Comparison of ENCODE assay signal across 25 mouse cellular contexts in the genomic region with DNA sequence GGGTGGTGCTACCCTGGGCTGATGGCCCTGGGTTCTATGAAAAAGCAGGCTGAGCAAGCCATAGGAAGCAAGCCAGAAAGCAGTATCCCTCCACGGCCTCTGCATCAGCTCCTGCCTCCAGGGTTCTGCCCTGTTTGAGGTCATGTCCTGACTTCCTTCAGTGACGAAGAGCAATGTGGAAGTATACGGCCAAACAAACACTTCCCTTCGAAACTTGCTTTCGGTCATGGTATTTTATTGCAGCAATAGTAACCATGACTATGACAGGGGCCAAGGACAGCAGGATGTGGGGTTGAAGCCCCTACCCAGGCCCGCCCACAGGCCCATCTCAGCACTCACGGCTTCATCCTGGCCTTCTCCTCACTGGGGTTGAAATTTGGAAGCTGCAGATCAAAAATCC.
"Had no signal": no experiment of that assay in that cellular context is flagged by ENCODE, and none has a peak within 500 bp of the region (broad histone marks: within the 10 kb centered on the region; RNA-seq: fewer than 3 reads in every experiment).

No protein-coding gene starts in this region.

- H3K27me3 ChIP-seq: intestine, embryonic 15.5 days; limb, embryonic 13.5 days; lung, embryonic 15.5 days; midbrain, embryonic 12.5 days; midbrain, embryonic 15.5 days; neural tube, embryonic 12.5 days; neural tube, embryonic 15.5 days had no signal

- DNase-seq: kidney, adult 11 months; kidney, adult 9 months; kidney, postnatal 25 days; layer of hippocampus, adult 9-11 months; liver, postnatal 0 days; lung, postnatal 14 days; right cerebral cortex, adult 18-20 months; right cerebral cortex, postnatal 14 days; right cerebral cortex, postnatal 4 days; thymus, adult 2 months; thymus, postnatal 14 days; thymus, postnatal 4 days had no signal

- H3K36me3 ChIP-seq: intestine, embryonic 15.5 days; lung, embryonic 15.5 days; midbrain, embryonic 12.5 days; midbrain, embryonic 15.5 days; neural tube, embryonic 12.5 days; neural tube, embryonic 15.5 days had no signal

- H3K27ac ChIP-seq: intestine, embryonic 15.5 days; kidney, postnatal 0 days; layer of hippocampus, adult 2 months; limb, embryonic 10.5 days; limb, embryonic 13.5 days; liver, embryonic 14.5 days; lung, embryonic 15.5 days; midbrain, embryonic 12.5 days; midbrain, embryonic 15.5 days; neural tube, embryonic 12.5 days; neural tube, embryonic 15.5 days; stomach, postnatal 0 days had no signal

- H3K4me3 ChIP-seq: intestine, embryonic 15.5 days; layer of hippocampus, adult 2 months; limb, embryonic 10.5 days; limb, embryonic 13.5 days; lung, embryonic 15.5 days; midbrain, embryonic 12.5 days; midbrain, embryonic 15.5 days; neural tube, embryonic 12.5 days; neural tube, embryonic 15.5 days had no signal

- H3K9me3 ChIP-seq: intestine, embryonic 15.5 days; limb, embryonic 10.5 days; limb, embryonic 13.5 days; lung, embryonic 15.5 days; midbrain, embryonic 12.5 days; midbrain, embryonic 15.5 days; neural tube, embryonic 12.5 days; neural tube, embryonic 15.5 days had no signal

- ATAC-seq: intestine, embryonic 15.5 days; liver, postnatal 0 days; midbrain, embryonic 15.5 days had no signal

- H3K9ac ChIP-seq: intestine, embryonic 15.5 days; limb, embryonic 13.5 days; liver, embryonic 14.5 days; liver, postnatal 0 days; lung, embryonic 15.5 days; midbrain, embryonic 12.5 days; midbrain, embryonic 15.5 days; neural tube, embryonic 12.5 days; neural tube, embryonic 15.5 days had no signal

- H3K4me2 ChIP-seq: intestine, embryonic 15.5 days; limb, embryonic 13.5 days; liver, embryonic 11.5 days; lung, embryonic 15.5 days; midbrain, embryonic 12.5 days; midbrain, embryonic 15.5 days; neural tube, embryonic 12.5 days; neural tube, embryonic 15.5 days had no signal

- H3K4me1 ChIP-seq: intestine, embryonic 15.5 days; limb, embryonic 10.5 days; lung, embryonic 15.5 days; midbrain, embryonic 12.5 days; midbrain, embryonic 15.5 days; neural tube, embryonic 12.5 days; neural tube, embryonic 15.5 days had no signal
